Mouse (Mus musculus) liver, embryonic 14.5 days (tissue): Measurements from ENCODE around the gene Zc3h12d.
A peak's percentile ranks its signal among the peaks of the same experiment; 100 is the strongest.

Experiments used
- CTCF ChIP-seq: IDR thresholded peaks from 2 replicates; pipeline ENCODE4 v1.5.1; 2016; ENCODE audit warnings: antibody characterized with exemption, low read depth, control low read depth
- EP300 ChIP-seq: IDR thresholded peaks from 2 replicates; pipeline ENCODE4 v1.6.1; 2016; ENCODE audit warnings: antibody characterized with exemption, low read depth

GRCm38 (mm10) chr10:7792254-7792750, 40.0 kb upstream of the Zc3h12d start:
- no peak for TF ChIP-seq CTCF
- TF ChIP-seq EP300 = 0 out of 2 replicates have a peak, but pooled peaks have one; percentile 0
